Mouse (Mus musculus): ENCODE results near the gene Vps35. TPM values are rescaled to one million over a fixed set of nuclear protein-coding genes. Genes with fewer than 3 reads are reported as not detected.

The Vps35 gene
- 48.1 and 54.6 TPM in 2 replicates for polyA plus RNA-seq (2015; fragmentation: Nextera tagmentation; extraction: Ambion mirVana)

GRCm38 (mm10) chr8:85299434-85300077 lies at the start of gene Vps35, which contains the start of gene Orc6:
Gene Vps35, minus strand, starts transcription at chr8:85299802.
Gene Orc6, plus strand, starts transcription at chr8:85299632.
- TF ChIP-seq CTCF (IDR thresholded peaks at IDR 0.05; ENCODE audit: low read depth) = no peak
- TF ChIP-seq EP300 (IDR thresholded peaks at IDR 0.05; ENCODE audit: low read depth) = 0 out of 2 replicates have a peak, but pooled peaks have one; percentile 10
- Histone ChIP-seq H3K4me3 (ENCODE audit: low read depth, low read length) (peak within 1 kb of the TSS; percentile 93), H3K36me3 (replicated peaks; ENCODE audit: insufficient read depth, low read length) (peaks cover 24% of the 10 kb centered on the region), H3K27me3 (ENCODE audit: insufficient read depth, low read length) (no peaks in the 10 kb centered on the region), H3K4me2 (ENCODE audit: low read depth, low read length) (peak within 1 kb of the TSS; percentile 89), H3K4me1 (ENCODE audit: insufficient read depth) (peaks cover 17% of the 10 kb centered on the region), H3K9me3 (ENCODE audit: low read length) (no peaks in the 10 kb centered on the region), H3K27ac (ENCODE audit: low read depth) (peak within 1 kb of the TSS; percentile 93), H3K9ac (replicated peaks) (peak within 1 kb of the TSS; percentile 93)
- under 1% methylated on average over 63 of the region's 63 CpGs for WGBS (ENCODE audit: insufficient replicate concordance)
- DNase-seq (peak; percentile 98), ATAC-seq (peak; percentile 97)

- Histone ChIP-seq H3K9me3 (ENCODE audit: low read length) (no peaks in the 10 kb centered on the region), H3K4me2 (ENCODE audit: low read depth, low read length) (no peak overlapping the region), H3K27me3 (ENCODE audit: insufficient read depth, low read length) (no peaks in the 10 kb centered on the region), H3K36me3 (replicated peaks; ENCODE audit: insufficient read depth, low read length) (no peaks in the 10 kb centered on the region; the same call in 1 of the 2 replicates), H3K27ac (ENCODE audit: low read depth) (no peak overlapping the region), H3K9ac (replicated peaks) (no peak overlapping the region), H3K4me3 (ENCODE audit: low read depth, low read length) (no peak overlapping the region), H3K4me1 (ENCODE audit: insufficient read depth) (peaks cover 5% of the 10 kb centered on the region; the same call in 1 of the 2 replicates)
- DNase-seq (no peak), ATAC-seq (no peak)
- TF ChIP-seq CTCF (IDR thresholded peaks at IDR 0.05; ENCODE audit: low read depth) = no peak
- TF ChIP-seq EP300 (IDR thresholded peaks at IDR 0.05; ENCODE audit: low read depth) = no peak
- WGBS (ENCODE audit: insufficient replicate concordance) = 86% methylated on average over 5 of the region's 5 CpGs
Measured at GRCm38 (mm10) chr8:85339871-85340573, 40.4 kb upstream of the Vps35 start.

DNA sequence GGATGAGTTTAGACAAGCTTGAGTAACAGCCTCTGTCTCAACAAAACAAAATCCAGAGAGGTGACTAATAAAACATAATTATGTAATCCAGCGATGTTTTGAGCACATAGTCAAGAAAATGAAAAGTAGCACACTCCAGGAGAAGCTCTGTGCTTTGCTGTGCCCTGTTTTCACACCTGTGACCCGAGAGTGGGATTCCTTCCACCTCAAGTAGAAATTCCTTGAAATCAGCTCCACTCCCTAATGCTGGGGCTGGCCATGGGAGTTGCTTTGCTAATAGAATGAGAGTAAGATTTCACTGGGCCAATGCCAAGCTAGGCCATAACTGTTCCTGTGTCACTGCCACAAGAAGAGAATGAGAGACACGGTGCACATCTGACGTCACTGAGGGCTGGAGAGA lies 38.1 kb upstream of the Vps35 start:
- no peak for DNase-seq
- H3K27me3 ChIP-seq (ENCODE audit: insufficient read depth, low read length) = no peaks in the 10 kb centered on the region
- H3K9ac ChIP-seq (replicated peaks) = no peak overlapping the region
- no peak overlapping the region for H3K4me2 ChIP-seq (ENCODE audit: low read depth, low read length)
- WGBS (ENCODE audit: insufficient replicate concordance) = 85% methylated on average over 4 of the region's 4 CpGs
- peaks cover 6% of the 10 kb centered on the region; the same call in 1 of the 2 replicates for H3K4me1 ChIP-seq (ENCODE audit: insufficient read depth)
- H3K9me3 ChIP-seq (ENCODE audit: low read length) = no peaks in the 10 kb centered on the region
- no peak overlapping the region for H3K4me3 ChIP-seq (ENCODE audit: low read depth, low read length)
- H3K36me3 ChIP-seq (replicated peaks; ENCODE audit: insufficient read depth, low read length) = no peaks in the 10 kb centered on the region; the same call in 1 of the 2 replicates
- no peak overlapping the region for H3K27ac ChIP-seq (ENCODE audit: low read depth)
- TF ChIP-seq CTCF (IDR thresholded peaks at IDR 0.05; ENCODE audit: low read depth) (no peak), EP300 (IDR thresholded peaks at IDR 0.05; ENCODE audit: low read depth) (no peak)
- no peak for ATAC-seq

DNA sequence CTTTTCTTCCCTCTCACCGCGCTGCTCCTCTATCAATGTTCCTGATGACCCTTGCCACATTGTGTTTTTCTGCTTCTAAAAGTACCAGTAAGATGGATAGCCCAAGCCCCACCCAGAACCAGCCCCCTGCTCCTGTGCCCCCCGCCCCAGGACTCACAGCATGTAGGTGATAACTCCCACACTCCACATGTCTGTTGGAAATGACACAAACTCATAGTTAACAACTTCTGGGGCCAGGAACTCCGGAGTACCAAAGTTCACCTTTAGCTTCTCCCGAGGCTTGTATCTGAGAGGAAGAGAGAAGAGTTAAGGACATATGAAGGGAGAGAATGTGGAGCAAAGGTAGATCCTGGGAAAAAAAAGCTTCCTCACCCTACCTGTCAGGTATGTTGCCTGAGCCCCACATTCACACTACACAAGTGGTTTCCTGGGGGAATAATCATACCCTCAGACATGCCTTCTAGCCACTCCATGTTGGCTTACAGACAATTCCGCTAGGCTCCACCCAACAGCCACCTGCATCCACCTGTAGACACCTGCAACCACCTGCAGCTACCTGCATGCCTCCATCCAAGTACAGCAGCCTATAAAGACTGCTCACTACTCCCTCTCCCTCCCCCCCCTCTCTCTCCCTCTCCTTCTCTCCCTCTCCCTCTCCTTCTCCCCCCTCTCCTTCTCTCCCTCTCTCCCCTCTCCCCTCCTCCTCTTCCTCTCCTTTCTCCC lies 36.8 kb upstream of the Vps35 start:
- WGBS (ENCODE audit: insufficient replicate concordance) = 75% methylated on average over 6 of the region's 6 CpGs
- Histone ChIP-seq H3K4me3 (ENCODE audit: low read depth, low read length) (no peak overlapping the region), H3K9ac (replicated peaks) (no peak overlapping the region), H3K4me1 (ENCODE audit: insufficient read depth) (peaks cover 6% of the 10 kb centered on the region; the same call in 1 of the 2 replicates), H3K4me2 (ENCODE audit: low read depth, low read length) (no peak overlapping the region), H3K27me3 (ENCODE audit: insufficient read depth, low read length) (no peaks in the 10 kb centered on the region), H3K36me3 (replicated peaks; ENCODE audit: insufficient read depth, low read length) (peaks cover 3% of the 10 kb centered on the region; the same call in 1 of the 2 replicates), H3K27ac (ENCODE audit: low read depth) (no peak overlapping the region), H3K9me3 (ENCODE audit: low read length) (no peaks in the 10 kb centered on the region)
- DNase-seq (no peak), ATAC-seq (no peak)
- TF ChIP-seq EP300 (IDR thresholded peaks at IDR 0.05; ENCODE audit: low read depth) = no peak
- TF ChIP-seq CTCF (IDR thresholded peaks at IDR 0.05; ENCODE audit: low read depth) = no peak

- TF ChIP-seq CTCF (IDR thresholded peaks at IDR 0.05; ENCODE audit: low read depth) = no peak
- TF ChIP-seq EP300 (IDR thresholded peaks at IDR 0.05; ENCODE audit: low read depth) = peak; percentile 81; the same call in 1 of the 2 replicates
- no peak overlapping the region for H3K27ac ChIP-seq (ENCODE audit: low read depth)
- peaks cover 6% of the 10 kb centered on the region; the same call in 1 of the 2 replicates for H3K4me1 ChIP-seq (ENCODE audit: insufficient read depth)
- H3K9ac ChIP-seq (replicated peaks) = no peak overlapping the region
- DNase-seq = no peak
- H3K27me3 ChIP-seq (ENCODE audit: insufficient read depth, low read length) = no peaks in the 10 kb centered on the region
- ATAC-seq = no peak
- no peak overlapping the region for H3K4me2 ChIP-seq (ENCODE audit: low read depth, low read length)
- H3K9me3 ChIP-seq (ENCODE audit: low read length) = no peaks in the 10 kb centered on the region
- H3K36me3 ChIP-seq (replicated peaks; ENCODE audit: insufficient read depth, low read length) = peaks cover 3% of the 10 kb centered on the region; the same call in 1 of the 2 replicates
- H3K4me3 ChIP-seq (ENCODE audit: low read depth, low read length) = no peak overlapping the region
Measured at GRCm38 (mm10) chr8:85335105-85335504, 35.5 kb upstream of the Vps35 start.

GRCm38 (mm10) chr8:85329506-85329905 lies 29.9 kb upstream of the Vps35 start:
- no peak for ATAC-seq
- Histone ChIP-seq H3K4me2 (ENCODE audit: low read depth, low read length) (no peak overlapping the region), H3K36me3 (replicated peaks; ENCODE audit: insufficient read depth, low read length) (peaks cover 9% of the 10 kb centered on the region; the same call in 1 of the 2 replicates), H3K27me3 (ENCODE audit: insufficient read depth, low read length) (no peaks in the 10 kb centered on the region), H3K27ac (ENCODE audit: low read depth) (no peak overlapping the region), H3K9ac (replicated peaks) (no peak overlapping the region), H3K9me3 (ENCODE audit: low read length) (no peaks in the 10 kb centered on the region), H3K4me3 (ENCODE audit: low read depth, low read length) (no peak overlapping the region), H3K4me1 (ENCODE audit: insufficient read depth) (no peaks in the 10 kb centered on the region)
- WGBS (ENCODE audit: insufficient replicate concordance) = 92% methylated on average over 1 of the region's 1 CpGs
- TF ChIP-seq CTCF (IDR thresholded peaks at IDR 0.05; ENCODE audit: low read depth) (no peak), EP300 (IDR thresholded peaks at IDR 0.05; ENCODE audit: low read depth) (no peak)
- DNase-seq = no peak
